Mouse (Mus musculus) heart, adult 11 months (tissue): ENCODE data around the gene Edem3.
"Not testable (repeated sequence)": the region's sequence is repeated elsewhere in the genome, so short reads cannot be mapped to it uniquely, and the experiment has no call there.

ENCODE experiments used
- DNase-seq: peaks from one replicate; pipeline ENCODE4 v3.0.0; 2022

Gene Edem3

DNA sequence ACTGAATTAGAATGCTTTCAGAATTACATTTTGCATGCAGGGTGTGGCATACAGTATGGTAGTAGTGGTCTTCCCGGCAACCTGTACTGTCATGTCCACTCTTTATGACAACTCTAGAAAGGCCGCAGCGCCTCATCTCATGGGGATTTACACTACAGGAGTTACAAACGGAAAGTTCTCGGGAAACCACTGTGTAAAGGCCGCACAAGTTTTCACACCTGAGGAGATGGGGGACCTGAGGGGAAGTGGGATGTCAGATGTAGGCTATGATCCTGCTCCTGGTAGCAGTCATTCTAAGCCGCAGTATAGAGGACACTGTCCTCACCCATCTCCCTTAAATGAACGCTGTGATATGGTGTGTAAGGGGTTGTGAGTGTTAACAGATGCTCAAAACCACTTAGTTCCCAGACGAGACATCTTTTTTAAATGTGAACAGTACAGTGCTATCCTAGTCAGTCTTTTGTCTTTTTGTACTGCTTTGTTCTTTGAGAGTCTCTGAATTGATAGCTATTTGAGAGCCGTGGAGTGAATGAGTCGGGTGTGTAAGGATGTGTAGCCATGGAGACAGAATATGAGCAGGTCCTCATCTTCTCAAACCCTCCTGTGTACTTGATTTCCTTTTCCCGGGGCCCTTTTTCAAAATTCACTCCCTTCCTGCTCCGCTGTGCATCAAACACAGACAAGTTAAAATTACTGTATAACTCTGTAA is 57.0 kb downstream of the Edem3 start:
- peak; percentile 77 for DNase-seq

DNA sequence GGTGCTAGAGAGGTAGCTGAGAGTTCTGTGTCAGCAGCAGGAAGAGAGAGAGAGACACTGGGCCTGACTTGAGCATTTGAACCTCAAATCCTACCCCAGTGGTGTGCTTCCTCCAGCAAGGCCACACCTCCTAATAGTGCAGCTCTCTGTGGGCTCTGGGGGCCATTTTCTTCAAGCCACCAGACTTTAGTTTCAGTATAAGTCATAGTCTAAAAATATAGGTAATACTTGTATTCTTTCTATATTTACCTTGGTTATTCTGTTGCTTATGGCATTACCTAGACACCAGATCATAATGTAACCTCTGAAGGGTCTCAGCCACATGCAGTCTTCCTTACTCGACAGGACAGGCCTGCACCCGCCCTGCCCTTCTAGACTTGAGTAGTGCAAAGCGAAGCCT is 60.9 kb downstream of the Edem3 start:
- peak; percentile 58 for DNase-seq

GRCm38 (mm10) chr1:151819190-151819589 is 64.0 kb downstream of the Edem3 start:
- DNase-seq: no peak

DNA sequence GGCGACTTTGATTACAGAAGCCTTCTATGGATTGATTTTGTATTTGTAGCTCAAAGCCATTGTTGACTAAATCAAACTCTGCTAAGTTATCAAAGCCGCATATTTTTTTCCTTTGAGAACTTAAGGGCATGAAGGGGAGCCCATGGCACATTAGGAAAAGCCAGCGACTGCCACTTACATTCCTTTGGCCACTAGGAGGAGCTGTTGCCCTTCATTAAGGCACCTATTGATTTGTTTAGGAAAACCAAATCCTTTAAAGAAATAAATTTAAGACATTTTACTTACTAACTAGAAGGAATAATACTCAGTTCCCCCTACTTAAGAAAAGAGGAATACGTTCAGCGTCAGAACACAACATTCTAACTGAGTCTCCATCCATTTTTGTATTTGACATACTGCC is 65.3 kb downstream of the Edem3 start:
- DNase-seq: no peak

- no peak for DNase-seq
Observed at GRCm38 (mm10) chr1:151825065-151825464, 69.9 kb downstream of the Edem3 start.

GRCm38 (mm10) chr1:151831791-151832190 is 76.6 kb downstream of the Edem3 start:
- peak; percentile 58 for DNase-seq

GRCm38 (mm10) chr1:151835261-151835660 is 80.1 kb downstream of the Edem3 start:
- DNase-seq: no peak

GRCm38 (mm10) chr1:151840345-151840744 is 85.2 kb downstream of the Edem3 start:
- DNase-seq: not testable (repeated sequence)

- DNase-seq: no peak
Observed at GRCm38 (mm10) chr1:151845252-151845832, 90.2 kb downstream of the Edem3 start.

GRCm38 (mm10) chr1:151845926-151846782 is 91.0 kb downstream of the Edem3 start:
- DNase-seq: peak; percentile 79

DNA sequence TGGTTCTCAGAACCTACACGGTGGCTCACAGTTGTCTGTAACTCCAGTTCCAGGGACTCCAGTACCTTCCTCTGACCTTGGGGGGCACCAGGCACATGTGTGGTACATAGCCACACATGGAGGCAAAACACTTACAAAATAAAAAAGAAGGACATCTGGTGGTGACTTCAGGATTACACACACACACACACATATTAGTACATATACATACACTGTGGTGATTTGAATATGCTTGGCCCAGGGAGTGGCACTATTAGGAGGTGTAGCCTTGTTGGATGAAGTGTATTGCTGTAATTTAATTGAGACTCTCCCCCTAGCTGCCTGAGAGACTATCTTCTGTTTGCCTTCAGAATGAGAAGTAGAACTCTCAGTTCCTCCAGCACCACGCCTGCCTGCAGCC is 93.1 kb downstream of the Edem3 start:
- peak; percentile 62 for DNase-seq

GRCm38 (mm10) chr1:151849993-151850608 is 94.9 kb downstream of the Edem3 start:
- DNase-seq: no peak

- peak; percentile 73 for DNase-seq
Observed at GRCm38 (mm10) chr1:151851051-151851848, 96.1 kb downstream of the Edem3 start.

DNA sequence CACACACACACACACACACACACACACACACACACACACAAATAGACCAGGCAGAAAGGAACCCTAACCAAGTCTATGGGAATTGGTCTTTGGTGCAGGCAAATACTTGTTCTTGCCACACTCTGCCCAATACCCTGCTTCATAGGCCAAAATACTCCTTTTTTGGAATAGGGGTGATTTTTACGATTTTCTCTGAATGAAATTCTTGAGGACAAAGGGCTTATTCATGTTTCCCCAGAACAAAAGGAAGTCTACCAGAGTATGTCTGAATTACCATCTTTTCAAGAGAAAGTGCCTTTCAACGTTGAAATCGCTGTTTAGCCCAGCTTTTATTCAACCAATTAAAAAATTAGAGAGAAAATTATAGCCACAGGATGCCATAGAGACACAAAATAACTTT is 96.8 kb downstream of the Edem3 start:
- no peak for DNase-seq

DNA sequence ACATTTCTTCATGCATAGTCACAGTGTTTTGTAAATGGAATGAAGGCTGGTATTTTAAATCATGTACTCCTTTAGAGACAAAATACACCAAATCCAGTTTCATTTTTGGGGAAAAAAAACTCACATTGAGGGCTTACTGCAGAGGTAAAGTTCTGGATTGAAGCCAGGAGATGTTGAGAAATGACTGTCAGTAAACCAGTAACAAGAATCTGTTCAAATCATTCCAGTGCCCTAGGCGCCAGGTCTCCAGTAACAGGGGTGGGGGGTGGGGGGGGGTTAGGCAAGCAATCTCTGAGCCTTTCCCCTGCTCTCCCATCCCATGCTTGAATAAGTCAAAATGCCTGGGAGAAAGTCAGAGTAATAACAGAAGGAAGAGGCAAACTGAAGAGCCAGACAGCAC is 100.4 kb downstream of the Edem3 start:
- DNase-seq: no peak

- peak; percentile 79 for DNase-seq
Observed at GRCm38 (mm10) chr1:151858474-151858873, 103.3 kb downstream of the Edem3 start.

GRCm38 (mm10) chr1:151861334-151861995 is 106.3 kb downstream of the Edem3 start:
- peak; percentile 80 for DNase-seq

DNA sequence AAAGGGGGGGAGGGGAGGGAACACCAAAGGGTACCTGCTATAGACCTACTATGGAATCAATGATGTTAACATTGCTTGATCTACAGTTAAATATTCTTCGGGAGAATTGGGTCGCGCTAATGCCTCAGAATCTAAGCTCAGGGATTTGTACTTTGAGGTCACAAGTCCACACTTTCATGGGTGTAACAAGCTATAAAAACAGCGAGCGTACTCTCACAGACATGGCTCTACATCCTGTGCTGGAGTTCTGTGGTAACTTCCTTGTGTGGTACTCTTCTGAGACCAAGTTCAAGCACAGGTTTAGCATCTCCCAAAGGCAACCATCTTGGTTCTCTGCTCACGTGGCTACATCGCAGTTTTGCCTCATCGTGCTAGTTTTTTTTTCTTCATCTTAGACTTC is 106.9 kb downstream of the Edem3 start:
- peak; percentile 51 for DNase-seq

- peak; percentile 73 for DNase-seq
Observed at GRCm38 (mm10) chr1:151863135-151863796, 108.1 kb downstream of the Edem3 start.

GRCm38 (mm10) chr1:151863797-151864147 is 108.6 kb downstream of the Edem3 start:
- DNase-seq: peak; percentile 94

- peak; percentile 77 for DNase-seq
Observed at GRCm38 (mm10) chr1:151864326-151864725, 109.2 kb downstream of the Edem3 start.
